Mouse (Mus musculus) spleen, postnatal 36 days (tissue): ENCODE data around the gene Hexdc.
A peak's percentile ranks its signal among the peaks of the same experiment; 100 is the strongest.

Experiments
- DNase-seq, 2 experiments: peaks; one replicate each; pipeline ENCODE4 v3.0.0; 2022; ENCODE audit warnings: low spot score in 2 of 2, mixed read lengths in 1 of 2

The Hexdc gene

DNA sequence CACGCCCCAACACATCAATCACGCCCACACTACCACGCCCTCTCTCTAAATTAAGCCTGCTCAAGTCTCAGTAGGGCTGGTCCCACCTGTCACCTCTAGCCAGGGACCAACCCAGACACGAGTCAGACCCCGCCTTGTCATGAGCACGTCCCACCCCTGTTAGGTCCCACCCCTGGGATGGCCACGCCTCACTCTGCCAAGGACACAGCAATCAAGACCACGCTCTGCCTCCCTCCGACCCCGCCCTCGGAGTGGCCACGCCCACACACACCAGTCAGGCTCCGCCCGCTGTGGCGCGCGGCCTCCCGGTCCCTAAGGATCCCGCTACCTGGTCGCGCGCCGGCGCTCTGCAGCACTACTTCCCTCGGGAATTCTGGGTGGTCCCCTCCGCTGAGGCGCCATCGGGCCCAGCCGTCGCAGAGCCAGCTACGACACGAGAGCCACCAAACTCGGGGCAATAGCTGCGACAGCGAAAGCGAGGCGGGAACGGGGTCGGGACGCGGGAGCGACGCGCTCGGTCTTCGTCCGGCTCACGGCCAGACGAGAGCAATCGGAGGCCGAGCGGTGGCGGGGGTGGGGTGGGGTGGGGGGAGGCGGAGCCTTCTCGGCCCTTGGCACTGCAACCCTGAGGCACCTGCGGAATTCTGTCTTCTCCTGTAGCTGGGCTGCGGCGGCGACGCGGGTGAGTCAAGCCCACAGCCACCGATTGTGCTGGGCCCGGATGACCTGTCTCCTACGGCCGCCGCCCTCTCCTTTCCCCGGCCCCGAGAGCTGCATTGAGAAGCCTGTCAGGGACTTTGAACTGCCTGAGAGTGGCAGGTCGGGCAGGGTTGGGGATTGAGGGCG is at the start of gene Hexdc, which contains the start of gene Ogfod3:
Gene Hexdc (plus strand): TSS at position 273 of the 846 bp plus-strand sequence.
Gene Ogfod3 (minus strand): TSS at position 551 of the 846 bp plus-strand sequence.
- DNase-seq: peak; percentile 96 to 97

- no peak for DNase-seq
Measured at GRCm38 (mm10) chr11:121156411-121156891, 47.8 kb upstream of the Hexdc start.

- no peak for DNase-seq
Measured at GRCm38 (mm10) chr11:121159971-121160370, 44.3 kb upstream of the Hexdc start, which contains the start of gene Uts2r. Gene Uts2r, plus strand, starts transcription at chr11:121160271.

- no peak for DNase-seq
Measured at GRCm38 (mm10) chr11:121160636-121161346, 43.4 kb upstream of the Hexdc start.

- DNase-seq: no peak
Measured at GRCm38 (mm10) chr11:121163751-121164150, 40.5 kb upstream of the Hexdc start.

- DNase-seq: no peak
Measured at GRCm38 (mm10) chr11:121173203-121173602, 31.0 kb upstream of the Hexdc start.

DNA sequence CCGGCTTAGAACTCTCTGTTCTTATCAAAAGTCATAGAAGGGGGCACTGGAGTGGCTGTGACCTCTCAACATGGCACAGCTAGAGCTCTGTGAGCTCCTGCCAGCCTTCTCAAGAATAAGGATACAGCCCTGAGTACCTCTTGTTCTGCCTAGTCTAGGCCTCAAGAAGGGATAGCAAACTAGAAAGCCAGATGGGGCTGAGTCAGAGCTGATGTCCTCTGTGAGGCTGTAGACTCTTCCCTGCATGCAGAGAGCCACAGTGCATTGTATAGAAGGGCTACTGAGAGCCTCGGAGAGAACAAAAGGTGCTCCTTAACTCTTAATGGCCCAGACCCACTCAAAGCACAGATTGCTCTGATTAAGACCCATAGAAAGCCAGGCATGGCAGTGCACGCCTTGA is 30.0 kb upstream of the Hexdc start:
- DNase-seq: no peak

DNA sequence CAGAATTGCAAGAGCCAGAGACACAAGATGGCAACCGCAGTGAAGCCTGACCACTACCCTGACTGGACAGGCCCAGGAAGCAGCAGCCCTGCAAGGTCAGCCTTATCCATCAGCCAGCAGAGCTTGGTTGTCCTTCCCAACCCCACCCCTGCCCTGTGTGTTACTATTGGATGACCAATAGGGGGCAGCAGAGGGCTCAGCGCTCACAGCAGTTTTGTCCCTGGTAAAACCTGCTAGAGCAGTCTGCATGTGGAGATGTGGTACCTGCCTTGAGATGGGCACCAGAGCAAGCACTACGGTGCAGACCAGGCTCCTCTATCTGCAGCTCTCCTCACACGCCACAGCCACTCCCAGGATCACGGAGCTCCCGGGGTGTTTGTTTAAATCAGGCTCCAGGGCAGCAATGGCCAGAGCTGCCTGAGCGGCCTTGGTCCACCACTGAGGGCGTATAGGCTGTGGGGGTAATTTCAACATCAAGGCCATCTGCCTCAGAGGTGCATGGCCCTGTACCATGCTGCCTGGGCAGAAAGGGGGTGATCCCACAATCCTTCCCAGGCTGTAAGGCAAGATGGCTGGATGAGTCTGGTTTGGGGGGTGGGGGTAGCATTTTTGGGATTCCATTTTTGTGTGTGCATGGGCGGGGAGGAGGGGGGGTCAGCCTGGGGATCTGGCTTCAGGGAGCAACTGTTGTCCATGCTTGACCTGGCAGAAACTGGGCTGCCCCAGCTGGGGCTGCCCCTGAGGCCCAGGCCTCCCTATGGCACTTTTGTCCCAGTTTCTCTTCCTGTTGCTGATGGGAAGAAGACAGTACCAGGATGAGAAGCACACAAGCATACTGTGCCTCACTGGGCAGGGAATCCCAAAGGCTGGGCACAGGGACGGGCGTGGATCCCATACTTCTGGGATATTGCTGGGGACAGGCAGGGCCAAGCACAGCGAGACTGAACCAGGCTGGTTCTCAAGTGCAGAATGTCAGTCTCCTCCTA is 27.7 kb upstream of the Hexdc start:
- peak; percentile 10 to 37 for DNase-seq

DNA sequence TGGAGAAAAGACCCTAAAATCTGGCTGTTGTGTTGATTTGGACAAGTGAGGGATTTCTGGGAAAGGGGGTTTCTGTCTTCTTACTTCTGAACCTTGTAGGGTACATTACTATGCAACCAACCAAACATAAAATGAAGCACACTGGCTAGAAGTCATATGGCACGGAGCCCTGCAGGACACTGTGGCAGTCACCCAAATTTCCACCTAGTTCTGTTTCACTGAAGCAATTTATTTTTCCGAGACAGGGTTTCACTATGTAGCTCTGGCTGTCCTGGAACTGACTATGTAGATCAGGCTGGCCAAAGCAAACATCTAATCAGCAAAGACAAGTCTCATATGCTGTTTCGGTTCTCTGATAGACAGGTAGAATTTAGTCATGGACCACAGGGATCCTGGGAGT is 14.6 kb upstream of the Hexdc start:
- no peak for DNase-seq

DNA sequence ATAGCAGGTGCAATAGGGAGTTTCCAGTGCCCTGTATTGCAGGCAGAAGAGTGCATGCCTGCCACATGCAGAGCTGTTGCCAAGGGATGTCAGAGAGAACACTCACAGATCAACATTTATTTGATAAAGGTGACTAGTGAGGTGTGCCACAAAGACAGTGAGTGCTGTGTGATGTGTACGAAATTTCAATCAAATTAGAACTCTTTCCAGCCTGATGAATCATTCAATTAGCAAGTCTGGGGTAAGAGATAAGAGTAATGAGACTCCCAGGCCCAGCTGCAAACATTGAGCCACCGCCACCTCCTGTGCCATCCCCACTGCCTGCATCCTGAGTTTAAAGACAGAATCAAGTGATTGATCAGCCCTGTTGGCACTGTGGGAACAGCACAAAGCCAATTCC is 11.5 kb upstream of the Hexdc start:
- DNase-seq: no peak

DNA sequence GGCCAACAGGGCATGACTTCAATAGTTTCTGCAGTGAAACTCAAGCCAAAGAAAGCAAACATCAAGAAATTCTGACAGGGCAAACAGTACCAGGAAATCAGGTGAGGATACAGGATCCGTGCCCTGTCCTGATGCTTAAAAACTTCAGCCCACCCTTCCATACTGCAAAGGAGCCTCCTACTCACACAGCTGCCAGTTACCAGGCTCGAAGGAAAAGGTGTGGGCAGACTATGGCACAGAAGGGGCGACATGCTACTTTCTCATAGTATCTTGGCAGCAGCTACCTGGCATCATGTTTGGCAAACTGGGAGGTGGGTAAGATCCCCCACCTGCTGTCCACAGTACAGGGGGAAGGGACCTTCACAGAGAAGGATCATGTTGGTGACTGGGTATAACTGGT is 10.8 kb upstream of the Hexdc start:
- no peak for DNase-seq

GRCm38 (mm10) chr11:121198622-121199021 is 5.6 kb upstream of the Hexdc start:
- no peak for DNase-seq

DNA sequence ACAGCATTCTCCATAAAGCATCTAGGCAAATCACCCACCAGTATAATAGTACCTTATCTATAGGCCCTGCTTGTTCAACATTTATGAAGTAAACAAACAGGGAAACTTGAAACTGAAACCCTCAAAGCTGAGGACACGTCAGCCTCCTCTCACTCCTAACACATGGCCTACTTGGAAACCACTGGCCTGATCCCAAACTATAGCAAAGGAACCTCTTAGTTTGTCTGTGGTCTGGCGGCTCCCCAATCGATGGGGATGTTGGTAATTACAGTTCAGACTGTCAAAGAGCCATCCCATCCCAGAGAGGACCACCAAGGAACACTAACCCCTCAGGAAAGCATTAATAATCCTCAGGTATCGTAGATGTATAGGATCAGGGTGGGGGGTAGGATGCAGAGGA is 4.4 kb upstream of the Hexdc start:
- no peak for DNase-seq

- no peak for DNase-seq
Measured at GRCm38 (mm10) chr11:121200781-121201180, 3.5 kb upstream of the Hexdc start.

DNA sequence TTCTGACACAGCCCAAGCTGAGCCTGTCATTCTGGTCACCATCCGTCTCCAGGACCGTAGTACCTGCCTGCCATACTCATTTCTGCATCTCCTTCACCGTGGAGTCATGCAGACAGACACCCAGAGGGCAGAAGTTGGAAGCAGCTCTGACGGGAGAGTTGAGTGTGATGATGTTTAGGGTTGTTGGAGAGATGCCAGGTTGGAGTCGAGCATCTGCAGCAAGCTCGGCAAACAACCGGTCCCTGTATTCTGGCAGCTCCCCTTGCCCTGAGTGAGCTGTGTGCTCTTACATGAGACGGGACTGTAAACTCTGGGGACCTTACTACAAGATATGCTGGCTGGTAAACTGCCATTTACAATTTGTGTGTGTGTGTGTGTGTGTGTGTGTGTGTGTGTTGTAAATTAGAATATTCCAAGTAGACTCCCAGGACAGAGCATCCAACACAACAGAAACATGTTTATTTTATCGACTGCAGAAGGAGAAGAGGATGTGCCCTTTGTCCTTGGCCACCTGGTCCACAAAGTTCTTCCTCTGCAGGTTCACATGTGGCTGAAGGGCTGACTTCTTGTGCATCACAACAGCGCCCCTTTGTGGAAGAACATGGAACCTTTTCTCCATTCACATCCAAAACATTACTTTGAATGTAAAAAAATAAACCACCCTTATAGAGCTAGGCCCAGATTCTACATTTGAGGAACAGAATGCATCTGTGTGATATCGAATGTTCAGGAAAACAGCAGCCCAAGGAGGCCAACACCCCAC is 2.6 kb upstream of the Hexdc start:
- peak in 1 of 2 experiments; percentile 18 for DNase-seq

DNA sequence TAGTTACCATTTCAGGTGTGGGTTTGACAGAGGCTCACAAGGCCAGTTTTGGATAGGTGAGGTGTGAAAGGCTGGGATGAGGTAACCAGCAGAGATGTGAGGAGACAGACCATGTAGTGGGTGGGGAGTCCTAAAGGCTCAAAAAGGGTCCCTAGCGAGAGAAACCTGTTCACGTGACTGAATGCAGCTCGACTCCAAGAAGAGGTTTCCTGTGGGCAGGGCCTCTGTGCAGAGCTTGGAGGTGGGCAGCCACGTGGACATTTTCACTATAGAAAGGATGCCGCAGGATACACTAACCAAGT is 423 bp upstream of the Hexdc start:
- no peak for DNase-seq

- no peak for DNase-seq
Measured at GRCm38 (mm10) chr11:121216831-121217230, 12.6 kb downstream of the Hexdc start.

- no peak for DNase-seq
Measured at GRCm38 (mm10) chr11:121219776-121220175, 15.5 kb downstream of the Hexdc start.

GRCm38 (mm10) chr11:121220771-121221170 is 16.5 kb downstream of the Hexdc start:
- DNase-seq: no peak

GRCm38 (mm10) chr11:121221321-121222010 is 17.2 kb downstream of the Hexdc start:
- DNase-seq: no peak
